Mouse (Mus musculus) embryo, embryonic 9.5 days (tissue): ENCODE measurements around the gene Zbtb32.

Experiments
- DNase-seq: peaks from one replicate; pipeline ENCODE4 v3.0.0-alpha.2; 2017; ENCODE audit errors: extremely low spot score

Gene Zbtb32

DNA sequence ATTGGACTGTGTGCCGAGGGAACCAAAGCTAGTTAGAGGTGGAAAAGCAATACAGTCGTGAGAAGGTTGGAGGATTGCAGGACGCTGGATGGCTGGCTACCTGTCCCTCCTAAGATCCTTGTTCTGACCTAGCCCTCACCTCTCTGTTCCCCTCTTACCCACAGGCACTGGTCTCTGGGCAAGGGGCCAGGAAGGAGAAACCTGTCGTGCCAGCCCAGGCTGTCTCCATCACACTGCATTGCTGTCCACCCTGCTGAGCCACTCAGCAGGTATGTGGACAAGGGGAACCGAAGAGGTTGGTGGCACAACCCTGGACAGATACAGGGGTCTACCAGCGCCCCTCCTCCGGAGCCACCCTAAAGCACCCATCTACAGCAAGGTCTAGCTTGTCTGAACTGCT is 1.9 kb upstream of the Zbtb32 start:
- DNase-seq, result no peak

DNA sequence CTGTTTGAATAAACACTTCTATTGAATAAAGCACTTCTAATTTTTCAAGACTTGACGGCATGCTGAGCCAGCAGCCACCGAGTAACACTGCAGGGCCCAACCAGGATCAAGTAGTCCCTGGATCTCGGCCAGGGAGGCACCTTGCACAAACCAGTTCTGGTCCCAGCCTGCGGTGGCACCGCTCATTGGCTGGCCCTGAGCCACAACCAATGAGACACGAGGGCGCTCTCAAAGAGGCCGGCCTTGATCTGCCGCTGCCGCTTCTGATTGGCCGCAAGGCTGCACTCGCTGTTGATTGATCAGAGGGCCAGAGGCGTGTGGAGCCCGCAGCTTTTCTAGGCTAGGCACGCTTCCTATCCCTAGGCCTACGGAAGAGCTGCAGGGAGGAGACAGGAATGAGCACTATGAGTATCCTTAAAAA is 1.2 kb upstream of the Zbtb32 start:
- peak; percentile 73 for DNase-seq

- DNase-seq, result no peak
Measured at GRCm38 (mm10) chr7:30596811-30597210, 1.9 kb downstream of the Zbtb32 start.

DNA sequence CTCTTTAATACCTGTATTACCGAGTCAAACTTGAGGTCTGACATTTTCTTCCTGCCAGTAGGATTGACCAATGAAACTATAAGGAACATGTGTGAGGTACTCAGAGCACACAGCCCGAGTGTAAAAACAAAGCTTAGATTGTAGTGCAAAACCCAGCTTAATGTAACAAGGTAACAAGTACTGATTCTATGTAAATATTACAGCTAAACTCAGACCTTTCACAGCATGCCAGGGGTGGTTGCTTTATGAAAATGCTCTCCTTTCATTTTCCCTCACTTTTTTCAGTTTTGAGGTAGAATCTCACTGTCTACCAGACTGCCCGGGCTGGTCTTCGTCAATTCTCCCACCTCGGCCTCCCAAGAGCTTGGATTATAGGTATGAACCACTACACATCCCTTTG is 2.6 kb downstream of the Zbtb32 start:
- no peak for DNase-seq

DNA sequence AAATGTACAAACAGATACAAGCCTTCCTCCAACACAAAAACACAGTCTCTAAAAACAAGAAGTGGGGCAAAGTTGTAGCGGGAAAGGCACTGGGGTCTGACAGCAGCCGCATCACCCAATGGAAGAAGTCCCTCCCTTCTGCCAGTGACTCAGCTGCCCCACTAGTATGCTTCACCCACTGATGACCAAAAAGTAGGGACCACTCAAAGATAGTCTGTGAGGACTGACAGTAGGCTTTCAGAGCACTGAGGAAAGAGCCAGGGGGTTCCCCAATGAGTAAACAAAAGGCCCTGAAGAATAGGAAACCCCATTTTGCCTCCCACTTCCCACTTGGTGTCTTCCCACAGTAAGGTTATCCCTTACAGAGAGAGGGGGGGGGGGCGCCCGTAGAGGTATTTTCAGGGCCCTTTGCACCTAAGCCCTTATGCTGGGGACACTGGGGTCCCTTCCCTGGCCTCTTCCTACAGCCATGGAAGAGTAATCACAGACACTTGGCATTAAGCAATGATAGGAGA is 4.1 kb downstream of the Zbtb32 start:
- no peak for DNase-seq

DNA sequence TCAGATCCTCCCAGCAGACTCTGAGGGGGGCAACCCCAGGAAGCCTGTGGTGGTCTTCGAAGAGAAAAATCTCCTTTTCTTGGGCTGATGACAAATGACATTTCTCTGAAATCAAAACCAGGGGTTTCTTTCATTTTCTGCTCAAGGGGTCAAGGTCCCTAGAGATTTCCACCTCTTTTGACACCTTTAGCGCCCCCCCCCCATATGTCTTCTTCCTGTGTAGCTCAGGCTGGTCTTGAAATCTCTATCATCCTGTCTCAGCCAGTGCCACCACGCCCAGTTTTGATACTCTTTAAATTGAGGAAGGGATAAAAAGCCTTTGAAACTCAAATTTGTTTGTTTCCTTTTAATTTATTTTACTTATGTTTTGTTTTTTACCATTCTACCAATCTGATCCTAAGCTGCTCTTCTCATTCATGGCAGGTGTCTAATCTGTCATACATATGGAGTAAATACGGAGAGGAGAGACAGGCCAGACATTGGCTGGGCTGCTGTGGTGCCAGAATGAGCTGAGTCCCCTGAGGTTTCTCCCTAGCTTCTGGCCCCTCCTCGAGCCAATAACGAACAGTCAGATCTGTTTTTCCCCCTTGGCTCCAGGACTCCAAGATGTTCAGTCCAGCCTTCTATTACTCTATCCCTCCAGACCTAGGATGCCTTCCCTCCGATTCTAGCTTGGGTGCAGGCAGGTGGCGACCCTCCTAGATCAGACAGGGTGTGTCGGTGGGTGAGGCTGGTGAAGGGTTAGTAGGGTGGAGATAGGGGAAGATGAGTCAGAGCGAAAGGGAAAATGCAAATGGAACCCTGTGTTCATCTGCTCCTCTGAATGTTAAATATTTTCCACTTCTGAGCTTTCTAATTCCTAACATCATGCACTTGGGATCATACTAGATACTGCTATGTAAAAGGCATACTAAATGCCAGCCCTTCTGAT is 4.9 kb downstream of the Zbtb32 start:
- DNase-seq, result no peak

GRCm38 (mm10) chr7:30592772-30593423 is 5.8 kb downstream of the Zbtb32 start:
- no peak for DNase-seq

GRCm38 (mm10) chr7:30591605-30591951 is 7.1 kb downstream of the Zbtb32 start:
- DNase-seq, result no peak

DNA sequence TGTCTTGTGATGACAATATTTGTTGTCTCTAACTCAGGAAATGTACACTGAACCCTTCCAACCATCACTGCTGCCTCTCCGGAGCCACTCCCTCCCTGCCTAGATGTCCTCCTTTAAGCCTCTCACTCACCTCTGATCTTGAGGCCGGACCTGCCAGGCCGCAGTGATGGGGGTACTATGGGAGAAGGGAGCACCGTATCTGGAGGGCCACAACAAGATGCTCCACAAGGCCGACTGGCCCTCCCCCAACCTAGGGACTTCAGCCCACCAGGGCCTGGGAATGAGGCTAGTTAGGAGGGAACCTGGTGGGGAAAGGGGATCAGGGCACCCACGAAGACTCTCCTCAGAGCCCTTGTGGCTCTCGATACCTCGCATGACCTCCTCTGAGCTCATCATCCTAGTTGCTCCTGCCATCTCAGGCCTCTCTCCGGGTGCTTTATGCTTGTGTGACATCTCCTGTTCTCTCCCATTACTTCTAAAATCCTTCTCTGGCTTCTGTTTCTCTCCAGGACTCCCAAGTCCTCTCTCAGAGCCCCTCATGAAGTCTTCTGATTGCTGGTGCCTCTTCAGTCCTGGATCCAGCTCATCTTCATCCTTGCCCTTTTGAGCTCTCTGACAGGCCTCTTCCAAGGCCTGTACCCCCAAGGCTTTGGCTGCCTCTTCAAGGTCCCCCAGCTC is 7.6 kb downstream of the Zbtb32 start:
- no peak for DNase-seq

- peak; percentile 90 for DNase-seq
Measured at GRCm38 (mm10) chr7:30589435-30590301, 9.0 kb downstream of the Zbtb32 start.

GRCm38 (mm10) chr7:30588676-30589434 is 9.9 kb downstream of the Zbtb32 start, which contains the start of gene Kmt2b:
Gene Kmt2b (minus strand): TSS chr7:30588726.
- DNase-seq, result peak; percentile 96

- peak; percentile 64 for DNase-seq
Measured at GRCm38 (mm10) chr7:30587842-30588667, 10.7 kb downstream of the Zbtb32 start.

- DNase-seq, result no peak
Measured at GRCm38 (mm10) chr7:30586455-30587020, 12.2 kb downstream of the Zbtb32 start.

GRCm38 (mm10) chr7:30585170-30585569 is 13.5 kb downstream of the Zbtb32 start:
- no peak for DNase-seq

DNA sequence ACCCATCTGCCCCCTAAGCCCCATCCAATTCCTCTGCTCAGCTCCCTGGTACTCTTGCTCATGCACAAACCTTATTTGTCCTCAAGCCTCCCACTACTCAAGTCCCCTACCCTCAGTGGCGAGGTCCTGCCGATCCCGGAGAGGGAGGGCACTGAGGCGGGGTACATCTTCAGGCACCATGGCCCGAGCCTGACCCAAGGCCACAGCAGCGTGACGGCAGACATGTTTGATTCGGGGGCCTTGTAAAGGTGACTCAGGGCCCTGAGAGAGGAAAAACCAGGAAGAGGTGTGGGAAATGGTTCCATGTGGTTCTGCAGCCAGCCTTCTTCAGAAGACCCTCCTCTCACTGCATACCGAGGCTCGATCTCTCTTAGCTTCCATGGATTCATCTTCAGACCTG is 14.4 kb downstream of the Zbtb32 start:
- no peak for DNase-seq

GRCm38 (mm10) chr7:30581547-30581946 is 17.2 kb downstream of the Zbtb32 start:
- DNase-seq, result no peak

DNA sequence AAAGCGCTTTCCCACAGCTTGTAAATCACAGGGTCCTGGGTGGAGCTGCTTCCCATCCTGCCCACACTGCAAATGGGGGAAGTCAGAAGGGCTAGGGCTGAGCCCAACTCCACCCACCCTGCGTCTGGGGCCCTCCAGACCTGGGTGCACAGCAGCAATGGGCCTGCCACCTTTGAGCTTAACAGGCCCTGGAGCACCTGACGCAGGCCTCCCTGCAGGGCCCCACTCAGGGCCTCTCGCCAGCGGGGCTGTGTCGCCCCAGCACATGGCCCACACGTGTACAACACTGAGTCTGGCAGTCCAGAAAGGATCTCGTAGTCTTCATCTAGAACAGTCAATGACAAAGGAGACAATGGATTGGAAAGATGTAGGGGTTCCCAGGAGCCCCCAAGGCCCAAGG is 18.8 kb downstream of the Zbtb32 start:
- DNase-seq, result no peak

DNA sequence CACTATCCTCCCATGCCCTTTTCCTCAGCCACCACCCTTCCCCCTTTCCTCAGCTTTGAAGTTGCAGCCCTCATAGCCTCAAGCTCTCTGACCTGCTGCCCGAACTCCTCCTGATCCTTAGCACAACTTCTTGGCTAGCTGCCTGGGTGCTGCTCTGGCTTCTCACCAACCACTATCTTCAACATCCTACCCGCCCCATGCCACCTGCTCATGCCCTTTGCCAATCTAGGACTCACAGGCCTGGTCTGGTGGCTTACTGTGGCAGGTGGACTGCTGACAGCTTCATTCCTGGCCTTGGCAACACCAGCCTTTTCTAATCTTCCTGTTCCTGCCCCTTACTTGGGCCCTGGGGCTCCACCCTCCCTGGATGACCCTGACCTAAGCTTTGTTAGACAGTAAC is 25.7 kb downstream of the Zbtb32 start:
- DNase-seq, result no peak

DNA sequence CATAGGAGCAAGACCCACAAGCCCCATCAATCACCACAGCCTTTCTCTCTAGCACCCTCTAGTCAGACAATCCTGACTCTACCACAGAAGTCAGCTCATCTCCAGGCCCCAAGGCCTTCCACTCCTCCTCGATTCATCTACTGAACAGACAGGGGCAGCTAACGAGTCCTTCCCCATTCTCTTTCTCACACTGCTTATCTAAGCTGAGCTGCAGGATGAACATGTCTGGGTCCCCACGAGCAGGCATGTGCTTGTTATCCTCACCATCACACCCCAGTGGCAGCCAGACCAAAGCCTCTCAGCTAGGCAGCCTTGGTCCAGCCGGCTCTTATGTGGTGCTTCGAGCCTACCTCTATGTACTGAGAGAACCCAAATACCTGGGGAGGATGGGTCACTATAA is 26.3 kb downstream of the Zbtb32 start:
- no peak for DNase-seq
